Mouse (Mus musculus): ENCODE data around the gene Bnip2. TPM values are rescaled to one million over a fixed set of nuclear protein-coding genes. Genes with fewer than 3 reads are reported as not detected.
"Not testable (repeated sequence)": the region's sequence is repeated elsewhere in the genome, so short reads cannot be mapped to it uniquely, and the experiment has no call there.

Bnip2 gene
- total RNA-seq, 2 experiments from 2014 or later = 37.2 to 45.1 TPM

- DNase-seq (ENCODE audit: extremely low spot score in 1 of 2, low spot score in 2 of 2) = no peak
Observed at GRCm38 (mm10) chr9:70007506-70008248, 18.4 kb downstream of the Bnip2 start.

DNA sequence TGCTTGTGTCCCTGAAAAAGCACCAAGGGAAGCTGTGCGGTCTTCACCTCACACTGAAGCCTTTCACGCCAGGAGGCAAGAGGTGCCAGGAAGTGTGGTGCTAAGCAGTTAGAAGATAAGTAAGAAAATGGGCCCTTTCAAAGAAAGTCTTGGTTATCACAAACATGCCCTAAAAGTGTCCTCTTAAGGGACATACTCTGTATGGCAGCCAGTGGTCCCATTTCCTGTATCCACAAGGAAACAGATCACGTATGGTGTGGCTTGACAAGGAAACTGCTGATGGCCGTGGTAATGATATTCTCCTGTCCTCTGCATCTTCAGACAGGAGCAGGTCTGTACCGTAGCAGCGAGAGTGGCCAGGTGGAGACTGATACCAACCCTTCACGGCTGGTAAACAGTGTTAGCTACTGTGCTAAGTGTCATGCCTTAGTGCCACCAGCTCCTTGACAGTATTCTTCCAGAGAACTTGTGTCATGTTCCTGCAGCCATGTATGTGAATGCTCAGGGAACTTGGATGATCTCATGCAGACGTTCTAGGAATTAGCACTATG, 20.6 kb downstream of the Bnip2 start:
- intact Hi-C loops (cut with DNase I) = no loop called here
- DNase-seq (ENCODE audit: extremely low spot score in 1 of 2, low spot score in 2 of 2) = no peak

More at GRCm38 (mm10) chr9:70007506-70008248, 18.4 kb downstream of the Bnip2 start:
- intact Hi-C loops (cut with DNase I) = no loop called here

DNA sequence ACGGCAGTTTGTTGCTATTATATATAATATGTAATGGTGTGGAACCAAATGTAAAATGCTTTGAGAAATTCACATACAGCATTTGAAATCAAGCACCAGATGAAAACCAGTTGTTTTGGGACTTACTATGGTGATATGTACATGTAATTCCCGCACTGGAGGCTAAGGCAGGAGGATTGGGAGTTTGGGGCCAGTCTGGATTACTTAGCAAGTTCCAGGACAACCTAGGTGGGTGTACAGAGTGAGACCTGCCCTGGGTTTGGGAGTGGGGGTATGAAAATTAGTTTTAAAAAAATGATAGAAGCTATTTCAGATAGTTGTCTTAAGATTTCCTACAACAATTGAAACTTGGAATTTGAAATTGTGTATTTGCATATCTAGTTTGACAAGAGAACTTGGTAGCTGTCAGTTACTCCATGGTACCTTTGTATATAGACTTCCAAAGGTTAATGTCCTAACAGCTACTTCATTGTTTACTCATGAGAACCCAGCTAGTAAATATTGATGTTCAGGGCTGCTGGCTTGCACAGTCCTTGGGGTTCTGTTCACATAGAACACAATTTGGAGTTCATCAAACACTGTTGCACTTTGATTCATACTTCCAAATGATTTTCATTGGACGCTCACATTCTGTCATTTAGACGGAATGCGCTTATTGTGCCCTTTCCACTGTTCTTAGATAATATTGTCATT, 21.7 kb downstream of the Bnip2 start:
- intact Hi-C loops (cut with DNase I) = no loop called here
- DNase-seq (ENCODE audit: extremely low spot score in 1 of 2, low spot score in 2 of 2) = no peak

GRCm38 (mm10) chr9:70011537-70012407, 22.5 kb downstream of the Bnip2 start:
- intact Hi-C loops (cut with DNase I) = no loop called here
- DNase-seq (ENCODE audit: extremely low spot score in 1 of 2, low spot score in 2 of 2) = no peak

DNA sequence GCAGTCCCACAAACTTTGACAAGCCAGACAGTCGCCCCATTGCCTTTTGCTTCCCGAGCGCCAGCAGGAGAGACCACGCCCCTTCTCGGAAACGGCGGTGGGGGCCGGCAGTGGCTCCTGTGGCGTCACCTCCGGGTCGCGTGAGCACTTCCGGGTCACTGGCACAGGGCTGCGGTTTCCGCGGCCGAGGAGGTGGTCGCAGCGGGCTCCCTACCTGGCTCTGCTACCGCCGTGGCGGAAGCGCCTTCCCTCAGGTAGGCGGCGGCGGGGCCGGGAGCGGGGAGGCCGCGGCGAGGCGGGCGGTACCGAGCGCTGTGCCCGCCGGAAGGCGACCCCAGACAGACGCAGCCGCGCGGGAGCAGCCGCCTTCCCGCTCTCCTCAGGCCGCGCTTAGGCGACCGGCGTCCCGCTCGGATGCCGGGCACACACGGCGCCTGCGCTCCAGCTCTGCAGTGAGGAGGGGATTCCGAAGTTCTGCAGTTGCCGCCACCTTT, 23.2 kb downstream of the Bnip2 start, which contains the start of gene Gtf2a2:
Gene Gtf2a2, plus strand, starts transcription at position 143 of the 494 bp plus-strand sequence.
- intact Hi-C loops (cut with DNase I) = no loop called here
- peak; percentile 87 to 97 for DNase-seq (ENCODE audit: extremely low spot score in 1 of 2, low spot score in 2 of 2)

GRCm38 (mm10) chr9:70015632-70016031, 26.4 kb downstream of the Bnip2 start:
- intact Hi-C loops (cut with DNase I) = no loop called here
- no peak for DNase-seq (ENCODE audit: extremely low spot score in 1 of 2, low spot score in 2 of 2)

DNA sequence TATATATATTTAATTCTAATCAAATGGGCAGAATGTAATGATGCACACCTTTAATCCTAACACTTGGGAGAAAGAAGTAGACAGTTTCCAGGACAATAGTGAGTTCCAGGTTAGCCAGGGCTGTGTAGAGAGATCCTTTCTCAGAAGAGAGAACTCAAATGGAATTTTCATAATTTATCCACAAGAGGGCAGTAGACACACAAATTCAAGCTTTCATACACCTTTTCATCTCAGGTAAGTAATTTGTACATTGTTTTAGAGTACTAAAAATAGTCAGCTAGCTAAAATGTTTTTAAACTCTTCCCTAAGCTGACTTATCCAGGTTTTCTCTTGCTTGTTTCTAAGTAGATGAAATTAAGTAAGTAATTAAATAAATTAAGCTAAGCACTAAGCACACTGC, 29.6 kb downstream of the Bnip2 start:
- intact Hi-C loops (cut with DNase I) = loop anchor here (2.0 kb wide), 1 partner anchor 62 kb away; no protein-coding TSS in a partner anchor
- DNase-seq (ENCODE audit: extremely low spot score in 1 of 2, low spot score in 2 of 2) = no peak

- intact Hi-C loops (cut with DNase I) = no loop called here
- DNase-seq (ENCODE audit: extremely low spot score in 1 of 2, low spot score in 2 of 2) = no peak
Observed at GRCm38 (mm10) chr9:70021610-70022009, 32.3 kb downstream of the Bnip2 start.

GRCm38 (mm10) chr9:70022083-70022482, 32.8 kb downstream of the Bnip2 start:
- intact Hi-C loops (cut with DNase I) = no loop called here
- DNase-seq (ENCODE audit: extremely low spot score in 1 of 2, low spot score in 2 of 2) = no peak

GRCm38 (mm10) chr9:70023615-70024014, 34.3 kb downstream of the Bnip2 start:
- intact Hi-C loops (cut with DNase I) = not testable (repeated sequence)

GRCm38 (mm10) chr9:70024648-70025047, 35.4 kb downstream of the Bnip2 start:
- DNase-seq (ENCODE audit: extremely low spot score in 1 of 2, low spot score in 2 of 2) = no peak
- intact Hi-C loops (cut with DNase I) = no loop called here

More at GRCm38 (mm10) chr9:70023615-70024014, 34.3 kb downstream of the Bnip2 start:
- not testable (repeated sequence) for DNase-seq (ENCODE audit: extremely low spot score in 1 of 2, low spot score in 2 of 2)

DNA sequence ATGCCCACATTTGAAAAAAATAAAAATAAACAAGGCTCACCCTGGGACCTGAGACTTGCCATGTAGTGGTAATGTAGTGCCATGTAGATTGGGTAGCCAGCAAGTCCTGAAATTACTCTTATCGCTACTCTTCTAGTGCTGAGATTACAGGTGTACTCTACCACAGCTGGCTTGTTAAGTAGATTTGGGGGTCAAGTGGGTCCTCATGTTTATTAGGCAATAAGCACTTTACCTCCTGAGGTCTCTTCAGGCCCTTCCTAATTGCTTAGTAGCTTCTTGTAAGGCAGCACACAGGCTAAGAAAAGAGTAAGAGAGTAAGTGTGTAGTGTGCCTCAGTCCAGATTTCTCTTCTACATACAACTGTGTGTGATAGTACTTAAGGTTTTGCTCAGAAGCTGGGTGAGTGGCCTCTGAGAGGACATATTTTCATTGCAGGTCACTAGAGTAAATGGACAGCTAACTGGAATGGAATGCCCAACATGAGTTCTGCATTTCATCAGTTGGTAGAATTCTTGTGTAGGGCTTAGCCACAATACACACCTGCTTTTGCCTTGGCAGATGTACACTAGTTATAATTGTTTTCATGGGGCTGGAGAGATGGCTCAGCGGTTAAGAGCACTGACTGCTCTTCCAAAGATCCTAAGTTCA, 36.2 kb downstream of the Bnip2 start:
- no peak for DNase-seq (ENCODE audit: extremely low spot score in 1 of 2, low spot score in 2 of 2)
- intact Hi-C loops (cut with DNase I) = no loop called here

- no peak for DNase-seq (ENCODE audit: extremely low spot score in 1 of 2, low spot score in 2 of 2)
- intact Hi-C loops (cut with DNase I) = no loop called here
Observed at GRCm38 (mm10) chr9:70032167-70032566, 42.9 kb downstream of the Bnip2 start.

DNA sequence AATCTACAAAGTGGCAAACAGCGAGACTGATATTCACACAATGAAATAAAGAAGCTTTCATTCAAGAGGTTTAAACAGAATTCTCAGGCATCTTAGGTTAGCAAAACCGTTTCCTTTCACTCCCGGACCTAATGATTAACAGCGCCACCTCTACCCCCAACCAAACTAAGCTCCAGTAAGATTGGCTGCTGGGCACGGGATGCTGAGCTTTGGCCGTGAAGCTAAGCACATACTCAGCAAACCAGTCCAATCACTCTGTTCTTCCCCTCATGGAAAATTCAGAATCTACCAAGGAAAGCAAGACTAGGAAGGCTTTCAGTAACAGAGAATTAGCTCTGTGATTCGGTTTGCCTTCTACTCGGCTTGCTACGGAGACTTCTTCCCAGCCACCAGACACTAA, 43.8 kb downstream of the Bnip2 start:
- intact Hi-C loops (cut with DNase I) = no loop called here
- no peak for DNase-seq (ENCODE audit: extremely low spot score in 1 of 2, low spot score in 2 of 2)

- intact Hi-C loops (cut with DNase I) = no loop called here
- no peak for DNase-seq (ENCODE audit: extremely low spot score in 1 of 2, low spot score in 2 of 2)
Observed at GRCm38 (mm10) chr9:70034702-70035101, 45.4 kb downstream of the Bnip2 start.

DNA sequence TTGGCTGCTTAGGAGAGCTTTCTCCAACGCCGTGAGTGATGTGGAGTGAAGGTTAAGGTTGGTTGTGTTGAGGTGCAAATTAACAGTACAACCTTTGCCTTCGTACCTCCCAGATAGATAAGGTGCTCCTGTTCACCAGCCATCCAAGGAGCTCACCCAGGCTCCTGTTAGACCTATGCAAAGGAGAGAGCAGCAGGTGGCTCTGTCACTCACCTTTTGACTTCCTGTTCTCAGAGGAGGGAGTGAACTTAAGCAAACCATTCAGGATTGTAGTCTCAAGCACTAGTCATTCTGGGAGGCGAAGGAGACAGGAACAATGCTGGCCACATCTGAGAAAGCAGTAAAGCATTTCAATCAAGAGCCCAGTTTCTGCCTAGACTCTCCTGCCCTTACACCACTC, 47.4 kb downstream of the Bnip2 start:
- DNase-seq (ENCODE audit: extremely low spot score in 1 of 2, low spot score in 2 of 2) = no peak
- intact Hi-C loops (cut with DNase I) = no loop called here

DNA sequence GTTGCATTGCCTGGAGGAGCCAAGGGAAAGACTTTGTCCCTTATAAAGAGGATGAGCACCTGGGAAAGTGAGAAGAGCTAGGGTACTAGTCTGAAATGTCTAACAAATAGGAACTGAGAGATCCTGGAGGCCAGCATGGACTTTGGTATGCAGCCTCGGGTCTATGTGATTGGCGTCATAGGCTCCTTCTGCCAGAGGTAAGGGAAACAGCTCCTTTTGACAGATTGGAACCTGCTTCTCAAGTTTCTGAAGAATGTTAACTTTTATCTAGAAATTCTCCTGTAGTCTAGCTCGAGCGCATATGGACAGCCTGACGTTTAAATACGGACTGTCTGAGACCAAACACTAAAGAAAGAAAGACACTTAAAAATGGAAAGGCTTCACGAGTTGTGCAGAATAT, 48.7 kb downstream of the Bnip2 start, which contains the start of gene Gcnt3:
Gene Gcnt3, minus strand, starts transcription at position 101 of the 400 bp plus-strand sequence.
- intact Hi-C loops (cut with DNase I) = no loop called here
- DNase-seq (ENCODE audit: extremely low spot score in 1 of 2, low spot score in 2 of 2) = no peak
